Mouse (Mus musculus): ENCODE data around the gene Olfr1373.
"Not testable (repeated sequence)": the region's sequence is repeated elsewhere in the genome, so short reads cannot be mapped to it uniquely, and the experiment has no call there.

The Olfr1373 gene

GRCm38 (mm10) chr11:52145428-52145827 lies at the start of gene Olfr1373:
Olfr1373 (minus strand) TSS chr11:52145528.
- DNase-seq (ENCODE audit: low spot score in 2 of 2), result not testable (repeated sequence)

GRCm38 (mm10) chr11:52180651-52181050 lies 35.3 kb upstream of the Olfr1373 start:
- DNase-seq (ENCODE audit: low spot score in 2 of 2), result not testable (repeated sequence)

- DNase-seq (ENCODE audit: low spot score in 2 of 2), result not testable (repeated sequence)
Observed at GRCm38 (mm10) chr11:52179897-52180296, 34.6 kb upstream of the Olfr1373 start.

GRCm38 (mm10) chr11:52168461-52168860 lies 23.1 kb upstream of the Olfr1373 start:
- no peak for DNase-seq (ENCODE audit: low spot score in 2 of 2)

GRCm38 (mm10) chr11:52167901-52168302 lies 22.6 kb upstream of the Olfr1373 start:
- DNase-seq (ENCODE audit: low spot score in 2 of 2), result not testable (repeated sequence)

- DNase-seq (ENCODE audit: low spot score in 2 of 2), result no peak
Observed at GRCm38 (mm10) chr11:52167126-52167525, 21.8 kb upstream of the Olfr1373 start.

- no peak for DNase-seq (ENCODE audit: low spot score in 2 of 2)
Observed at GRCm38 (mm10) chr11:52163926-52164325, 18.6 kb upstream of the Olfr1373 start.

GRCm38 (mm10) chr11:52143675-52144074 lies 1.7 kb downstream of the Olfr1373 start:
- not testable (repeated sequence) for DNase-seq (ENCODE audit: low spot score in 2 of 2)

- no peak for DNase-seq (ENCODE audit: low spot score in 2 of 2)
Observed at GRCm38 (mm10) chr11:52130451-52131068, 14.8 kb downstream of the Olfr1373 start.

GRCm38 (mm10) chr11:52129621-52130450 lies 15.5 kb downstream of the Olfr1373 start:
- no peak for DNase-seq (ENCODE audit: low spot score in 2 of 2)

GRCm38 (mm10) chr11:52129171-52129570 lies 16.2 kb downstream of the Olfr1373 start:
- no peak for DNase-seq (ENCODE audit: low spot score in 2 of 2)

GRCm38 (mm10) chr11:52128316-52129061 lies 16.8 kb downstream of the Olfr1373 start:
- no peak for DNase-seq (ENCODE audit: low spot score in 2 of 2)

- no peak for DNase-seq (ENCODE audit: low spot score in 2 of 2)
Observed at GRCm38 (mm10) chr11:52127760-52128159, 17.6 kb downstream of the Olfr1373 start.

GRCm38 (mm10) chr11:52127169-52127568 lies 18.2 kb downstream of the Olfr1373 start:
- no peak for DNase-seq (ENCODE audit: low spot score in 2 of 2)

- no peak for DNase-seq (ENCODE audit: low spot score in 2 of 2)
Observed at GRCm38 (mm10) chr11:52124468-52124867, 20.9 kb downstream of the Olfr1373 start.

- DNase-seq (ENCODE audit: low spot score in 2 of 2), result no peak
Observed at GRCm38 (mm10) chr11:52122045-52122444, 23.3 kb downstream of the Olfr1373 start.

GRCm38 (mm10) chr11:52120415-52120814 lies 24.9 kb downstream of the Olfr1373 start:
- not testable (repeated sequence) for DNase-seq (ENCODE audit: low spot score in 2 of 2)

- no peak for DNase-seq (ENCODE audit: low spot score in 2 of 2)
Observed at GRCm38 (mm10) chr11:52117156-52117555, 28.2 kb downstream of the Olfr1373 start.

GRCm38 (mm10) chr11:52116117-52116516 lies 29.2 kb downstream of the Olfr1373 start:
- not testable (repeated sequence) for DNase-seq (ENCODE audit: low spot score in 2 of 2)

- no peak for DNase-seq (ENCODE audit: low spot score in 2 of 2)
Observed at GRCm38 (mm10) chr11:52115479-52115878, 29.8 kb downstream of the Olfr1373 start.

GRCm38 (mm10) chr11:52109421-52109820 lies 35.9 kb downstream of the Olfr1373 start:
- no peak for DNase-seq (ENCODE audit: low spot score in 2 of 2)

GRCm38 (mm10) chr11:52108796-52109195 lies 36.5 kb downstream of the Olfr1373 start:
- no peak for DNase-seq (ENCODE audit: low spot score in 2 of 2)

Data from spleen, postnatal 4 days (tissue).